Mouse (Mus musculus): ENCODE results near the gene Pdzd2.
"Not testable (repeated sequence)": the region's sequence is repeated elsewhere in the genome, so short reads cannot be mapped to it uniquely, and the experiment has no call there.

Pdzd2 gene

GRCm38 (mm10) chr15:12368850-12369249 lies 370.9 kb downstream of the Pdzd2 start:
- DNase-seq = no peak

- DNase-seq = no peak
Measured at GRCm38 (mm10) chr15:12368357-12368756, 371.4 kb downstream of the Pdzd2 start.

GRCm38 (mm10) chr15:12367306-12368080 lies 372.2 kb downstream of the Pdzd2 start:
- DNase-seq = no peak

DNA sequence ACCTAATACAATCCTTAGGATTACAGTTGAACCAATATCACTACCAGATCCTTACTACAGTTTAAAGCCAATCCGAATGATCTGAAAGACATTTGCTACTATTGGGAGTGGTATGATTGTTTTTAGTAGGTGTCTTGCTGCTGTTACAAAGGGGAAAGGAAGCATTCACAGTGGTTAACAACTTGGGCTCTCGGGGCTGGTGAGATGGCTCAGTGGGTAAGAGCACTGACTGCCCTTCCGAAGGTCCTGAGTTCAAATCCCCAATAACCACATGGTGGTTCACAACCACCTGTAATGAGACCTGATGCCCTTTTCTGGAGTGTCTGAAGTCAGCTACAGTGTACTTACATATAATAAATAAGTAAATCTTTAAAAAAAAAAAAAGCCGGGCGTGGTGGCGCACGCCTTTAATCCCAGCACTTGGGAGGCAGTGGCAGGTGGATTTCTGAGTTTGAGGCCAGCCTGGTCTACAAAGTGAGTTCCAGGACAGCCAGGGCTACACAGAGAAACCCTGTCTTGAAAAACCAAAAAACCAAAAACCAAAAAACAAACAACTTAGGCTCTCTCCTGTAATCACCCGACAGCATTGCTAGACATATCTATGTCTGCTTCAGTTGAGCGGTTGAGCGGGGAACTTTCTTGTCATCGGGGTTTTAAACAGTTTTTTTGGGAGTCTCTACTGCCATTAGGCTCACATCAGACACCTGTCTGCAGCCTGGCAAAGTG lies 373.0 kb downstream of the Pdzd2 start:
- DNase-seq = not testable (repeated sequence)

DNA sequence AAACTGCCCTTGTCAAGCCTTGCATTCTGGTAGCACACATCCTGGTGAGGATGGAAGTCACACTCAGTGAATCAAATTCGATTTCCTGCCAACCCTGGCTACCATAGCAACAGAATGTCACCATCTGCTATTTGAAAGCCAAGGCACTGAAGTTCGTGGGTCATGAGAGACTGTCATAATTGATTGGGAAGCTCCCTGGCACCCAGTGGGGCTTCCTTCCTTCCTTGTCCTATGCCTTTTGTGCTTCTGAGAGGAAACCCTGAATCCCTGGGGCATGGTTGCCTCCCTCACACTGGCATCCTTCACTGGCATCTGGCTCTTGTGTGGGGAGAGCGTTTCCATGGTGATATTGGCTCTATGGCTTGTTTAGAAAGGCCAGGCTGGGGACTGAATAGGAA lies 373.7 kb downstream of the Pdzd2 start:
- DNase-seq = no peak

DNA sequence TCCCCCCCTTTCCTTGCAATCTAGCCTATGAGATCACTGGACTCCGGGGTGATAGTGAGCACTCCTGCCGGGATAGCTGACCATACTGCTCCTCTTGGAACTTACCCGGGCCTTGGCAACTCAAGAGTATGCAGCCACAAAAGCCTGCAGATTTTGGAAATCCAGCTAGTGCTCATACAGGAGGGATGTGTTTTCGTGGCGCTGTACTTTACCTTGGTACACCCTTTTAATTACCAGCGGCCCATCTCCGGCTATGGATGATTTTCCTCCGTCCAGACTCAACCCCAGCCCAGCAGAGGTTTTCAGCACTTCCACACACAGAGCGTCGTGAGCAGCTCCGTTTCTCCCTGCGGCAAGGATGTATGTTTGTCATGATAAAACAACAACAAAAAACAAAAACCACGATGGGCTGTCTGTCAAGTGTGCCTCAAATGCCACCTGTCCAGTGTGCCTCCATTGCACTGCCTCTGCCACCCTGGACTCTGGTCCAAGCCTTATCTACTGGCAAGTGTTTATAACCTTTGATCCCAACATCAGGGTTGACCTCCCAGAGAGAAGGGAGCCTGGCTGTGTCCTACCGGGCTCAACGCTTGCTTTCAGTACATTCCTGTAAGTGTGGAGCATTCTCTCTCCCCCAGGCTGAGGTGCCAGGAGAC lies 374.2 kb downstream of the Pdzd2 start:
- no peak for DNase-seq

GRCm38 (mm10) chr15:12364096-12364495 lies 375.6 kb downstream of the Pdzd2 start:
- DNase-seq = no peak

- no peak for DNase-seq
Measured at GRCm38 (mm10) chr15:12362701-12363040, 377.1 kb downstream of the Pdzd2 start.

GRCm38 (mm10) chr15:12362001-12362700 lies 377.6 kb downstream of the Pdzd2 start:
- DNase-seq = no peak

- no peak for DNase-seq
Measured at GRCm38 (mm10) chr15:12360519-12361212, 379.1 kb downstream of the Pdzd2 start.

- no peak for DNase-seq
Measured at GRCm38 (mm10) chr15:12358384-12358783, 381.3 kb downstream of the Pdzd2 start.

DNA sequence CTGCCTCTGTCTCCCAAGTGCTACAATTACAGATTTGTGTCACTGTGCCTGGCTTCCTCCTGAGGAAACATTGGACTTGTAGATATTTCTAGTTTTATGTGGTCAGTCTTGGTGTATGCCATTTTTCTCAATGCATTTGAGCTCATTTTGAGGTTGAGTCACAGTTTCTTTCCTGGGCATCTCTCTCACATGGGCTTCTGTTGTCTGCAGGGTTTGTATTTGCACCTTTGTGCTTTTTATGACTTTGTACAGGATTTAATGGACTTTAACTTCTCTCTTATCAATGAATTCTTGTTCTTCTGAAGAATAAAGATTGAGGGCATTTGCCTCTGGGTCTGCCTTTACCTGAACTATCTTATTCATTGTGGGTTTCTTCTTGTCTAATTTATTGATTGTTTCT lies 382.3 kb downstream of the Pdzd2 start:
- DNase-seq = no peak

- no peak for DNase-seq
Measured at GRCm38 (mm10) chr15:12355907-12356306, 383.8 kb downstream of the Pdzd2 start.

- DNase-seq = no peak
Measured at GRCm38 (mm10) chr15:12355261-12355660, 384.5 kb downstream of the Pdzd2 start.

GRCm38 (mm10) chr15:12354281-12354810 lies 385.4 kb downstream of the Pdzd2 start:
- DNase-seq = no peak

GRCm38 (mm10) chr15:12351470-12351869 lies 388.3 kb downstream of the Pdzd2 start:
- no peak for DNase-seq

DNA sequence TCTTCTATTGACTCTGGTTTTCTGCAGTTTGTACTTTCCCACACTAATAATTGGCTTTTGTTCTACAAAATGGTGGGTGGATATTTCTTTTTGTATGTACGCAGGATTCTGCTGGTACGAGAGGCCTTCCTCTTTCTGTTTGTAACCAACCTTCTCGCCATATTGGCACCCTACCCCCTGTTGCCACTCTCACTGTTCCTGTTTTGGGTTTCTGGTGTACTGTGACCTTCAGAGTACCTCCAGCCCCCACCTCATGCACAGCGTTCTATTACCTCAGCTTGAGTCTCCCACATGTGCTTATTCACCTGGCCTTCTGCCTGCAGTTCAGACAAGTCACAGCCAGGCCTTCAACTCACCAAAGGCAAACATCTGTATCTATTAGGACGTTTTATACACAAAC lies 389.9 kb downstream of the Pdzd2 start:
- DNase-seq = no peak

GRCm38 (mm10) chr15:12348950-12349349 lies 390.8 kb downstream of the Pdzd2 start:
- no peak for DNase-seq

DNA sequence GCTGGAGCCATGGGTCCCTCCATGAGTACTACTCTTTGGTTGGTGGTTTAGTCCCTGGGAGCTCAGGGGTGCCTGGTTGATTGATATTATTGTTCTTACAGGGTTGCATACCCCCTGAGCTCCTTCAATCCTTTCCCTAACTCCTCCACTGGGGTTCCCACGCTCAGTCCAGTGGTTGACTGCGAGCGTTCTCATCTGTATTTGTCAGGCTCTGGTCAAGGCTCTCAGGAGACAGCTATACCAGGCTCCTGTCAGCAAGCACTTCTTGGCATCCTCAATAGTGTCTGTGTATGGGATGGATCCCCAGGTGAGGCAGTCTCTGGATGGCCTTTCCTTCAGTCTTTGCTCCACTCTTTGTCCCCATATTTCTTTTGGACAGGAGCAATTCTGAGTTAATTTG lies 392.8 kb downstream of the Pdzd2 start:
- no peak for DNase-seq

GRCm38 (mm10) chr15:12341401-12341758 lies 398.3 kb downstream of the Pdzd2 start:
- DNase-seq = no peak

- DNase-seq = no peak
Measured at GRCm38 (mm10) chr15:12340536-12341400, 399.0 kb downstream of the Pdzd2 start.

DNA sequence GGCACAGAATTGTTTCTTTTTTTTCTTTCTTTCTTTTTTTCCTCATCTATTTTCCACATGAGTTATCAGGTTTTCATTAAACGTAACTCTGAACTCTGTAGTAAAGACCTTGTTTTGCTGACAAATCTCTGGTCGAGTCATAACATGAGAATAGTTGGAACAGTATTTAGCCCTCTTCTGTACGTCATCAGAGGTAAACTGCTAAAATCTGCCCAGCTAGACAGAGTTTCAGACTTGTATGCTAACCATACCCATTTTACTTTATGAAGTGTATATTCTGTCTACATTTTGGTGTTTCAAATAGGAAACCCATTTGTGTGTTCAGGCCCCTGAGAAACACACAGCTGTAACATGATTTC lies 402.0 kb downstream of the Pdzd2 start:
- no peak for DNase-seq
